Mouse (Mus musculus) heart, postnatal 0 days (tissue): ENCODE data around the gene Slpi. TPM values are rescaled to one million over a fixed set of nuclear protein-coding genes. Genes with fewer than 3 reads are reported as not detected.
A peak's percentile ranks its signal among the peaks of the same experiment; 100 is the strongest.

Experiments
- ATAC-seq: fragments of 200-750 bp; cut with Nextera tagmentation; 2 replicates; pipeline ENCODE4 v1.8.0; 2017; ENCODE audit warnings: low read depth, moderate number of reproducible peaks, moderate library complexity; ENCODE audit not compliant: insufficient read depth
- DNase-seq: peaks from one replicate; pipeline ENCODE4 v3.0.0-alpha.2; 2016; ENCODE audit warnings: low spot score
- H3K27ac ChIP-seq: fragments of 300-500 bp; sonication (generic); 2 replicates; pipeline ENCODE4 v1.5.1; 2014; ENCODE audit warnings: low read depth, mild to moderate bottlenecking
- H3K27me3 ChIP-seq: fragments of 300-500 bp; sonication (generic); 2 replicates; pipeline ENCODE4 v1.6.1; 2014; ENCODE audit warnings: low read length, mixed read lengths; ENCODE audit not compliant: control insufficient read depth, insufficient read depth
- H3K36me3 ChIP-seq: fragments of 300-500 bp; sonication (generic); replicated peaks from 2 replicates; pipeline ENCODE4 v1.6.1; 2014; ENCODE audit warnings: low read length, mixed read lengths; ENCODE audit not compliant: control insufficient read depth, insufficient read depth
- H3K4me1 ChIP-seq: fragments of 300-500 bp; sonication (generic); 2 replicates; pipeline ENCODE4 v1.6.1; 2014; ENCODE audit warnings: antibody characterized with exemption; ENCODE audit not compliant: control insufficient read depth, insufficient read depth
- H3K4me2 ChIP-seq: fragments of 300-500 bp; sonication (generic); 2 replicates; pipeline ENCODE4 v1.6.1; 2014; ENCODE audit warnings: low read depth, mild to moderate bottlenecking, low read length, moderate library complexity
- H3K4me3 ChIP-seq: fragments of 300-500 bp; sonication (generic); 2 replicates; pipeline ENCODE4 v1.5.1; 2014; ENCODE audit warnings: low read depth, low read length
- H3K9ac ChIP-seq: fragments of 300-500 bp; sonication (generic); replicated peaks from 2 replicates; pipeline ENCODE4 v1.6.1; 2014; ENCODE audit warnings: low read depth, low read length, mixed read lengths
- H3K9me3 ChIP-seq: fragments of 300-500 bp; sonication (generic); replicated peaks from 2 replicates; pipeline ENCODE4 v1.6.1; 2016; ENCODE audit warnings: low read length; ENCODE audit not compliant: control insufficient read depth
- CTCF ChIP-seq: IDR thresholded peaks from 2 replicates; pipeline ENCODE4 v1.5.1; 2016; ENCODE audit warnings: antibody characterized with exemption, control low read depth, low read depth
- EP300 ChIP-seq: IDR thresholded peaks from 2 replicates; pipeline ENCODE4 v1.6.1; 2016; ENCODE audit warnings: antibody characterized with exemption, low read depth
- WGBS: fragments of 180-500 bp; shearing (Covaris S2); extraction: QIAGEN DNeasy Blood & Tissue Kit; methylation state at CpG from one replicate; pipeline ENCODE4 v1.1.7; 2014; 5-methylcytosine and 5-hydroxymethylcytosine counted together
- polyA plus RNA-seq: library from polyadenylated mRNA; unstranded; fragments of >200 nt; fragmentation: Nextera tagmentation; extraction: Ambion mirVana; gene quantifications from 2 replicates; pipeline ENCODE4 v1.2.1, GENCODE M21; 2015
- total RNA-seq: library from RNA; depleted of rRNA; stranded (reverse); fragments of >200 nt; gene quantifications from 2 replicates; pipeline ENCODE4 v1.2.3, GENCODE M21; 2014; ENCODE audit warnings: low replicate concordance

Gene Slpi
- total and polyA plus RNA-seq, 2 experiments from 2014 or later: 2.0 TPM; not detected in 1

- H3K27ac ChIP-seq: no peak overlapping the region
Observed at GRCm38 (mm10) chr2:164435216-164436090, 46.6 kb upstream of the Slpi start.

GRCm38 (mm10) chr2:164434681-164435080 is 45.8 kb upstream of the Slpi start:
- no peak overlapping the region for H3K4me2 ChIP-seq
- H3K4me3 ChIP-seq: no peak overlapping the region
- DNase-seq: no peak
- H3K4me1 ChIP-seq: peaks cover 42% of the 10 kb centered on the region
- no peaks in the 10 kb centered on the region for H3K36me3 ChIP-seq
- peaks cover 6% of the 10 kb centered on the region; the same call in 1 of the 2 replicates for H3K27me3 ChIP-seq
- ATAC-seq: no peak
- H3K9ac ChIP-seq: no peak overlapping the region
- no peak for TF ChIP-seq EP300
- TF ChIP-seq CTCF: no peak
- 75% methylated on average over 3 of the region's 3 CpGs for WGBS
- H3K9me3 ChIP-seq: no peaks in the 10 kb centered on the region
- H3K27ac ChIP-seq: no peak overlapping the region

More at GRCm38 (mm10) chr2:164435216-164436090, 46.6 kb upstream of the Slpi start:
- no peaks in the 10 kb centered on the region for H3K9me3 ChIP-seq
- TF ChIP-seq EP300: no peak
- no peak for TF ChIP-seq CTCF
- no peak for DNase-seq
- no peak overlapping the region for H3K4me2 ChIP-seq
- no peak for ATAC-seq
- H3K4me3 ChIP-seq: no peak overlapping the region
- no peak overlapping the region for H3K9ac ChIP-seq
- no peaks in the 10 kb centered on the region for H3K36me3 ChIP-seq
- 39% methylated on average over 5 of the region's 5 CpGs for WGBS
- H3K4me1 ChIP-seq: peaks cover 42% of the 10 kb centered on the region
- peaks cover 6% of the 10 kb centered on the region; the same call in 1 of the 2 replicates for H3K27me3 ChIP-seq

- H3K4me1 ChIP-seq: peaks cover 31% of the 10 kb centered on the region
- ATAC-seq (no peak), DNase-seq (no peak)
- 83% methylated on average over 9 of the region's 9 CpGs for WGBS
- H3K9me3 ChIP-seq: no peaks in the 10 kb centered on the region
- peak overlapping the region; percentile 47; the same call in 1 of the 2 replicates for H3K27ac ChIP-seq
- H3K4me3 ChIP-seq: no peak overlapping the region
- H3K9ac ChIP-seq: no peak overlapping the region
- peaks cover 10% of the 10 kb centered on the region; the same call in 1 of the 2 replicates for H3K27me3 ChIP-seq
- no peak for TF ChIP-seq CTCF
- no peak for TF ChIP-seq EP300
- H3K4me2 ChIP-seq: peak overlapping the region; percentile 14; the same call in 1 of the 2 replicates
- H3K36me3 ChIP-seq: peaks cover 11% of the 10 kb centered on the region
Observed at GRCm38 (mm10) chr2:164433278-164433895, 44.5 kb upstream of the Slpi start.

- H3K9ac ChIP-seq: no peak overlapping the region; the same call in 1 of the 2 replicates
- no peaks in the 10 kb centered on the region for H3K9me3 ChIP-seq
- peak overlapping the region; percentile 47 for H3K27ac ChIP-seq
- TF ChIP-seq CTCF: no peak
- no peak for TF ChIP-seq EP300
- H3K4me2 ChIP-seq: peak overlapping the region; percentile 14; the same call in 1 of the 2 replicates
- peaks cover 10% of the 10 kb centered on the region; the same call in 1 of the 2 replicates for H3K27me3 ChIP-seq
- peak; percentile 59; the same call in 1 of the 2 replicates for ATAC-seq
- H3K36me3 ChIP-seq: peaks cover 18% of the 10 kb centered on the region
- peak; percentile 52 for DNase-seq
- no peak overlapping the region for H3K4me3 ChIP-seq
- H3K4me1 ChIP-seq: peaks cover 29% of the 10 kb centered on the region
- 22% methylated on average over 22 of the region's 22 CpGs for WGBS
Observed at GRCm38 (mm10) chr2:164432541-164433191, 43.8 kb upstream of the Slpi start.
